Mouse (Mus musculus) R1 (cell line): ENCODE measurements around the gene Scaf11.

ENCODE experiments used
- DNase-seq: peaks from one replicate; pipeline ENCODE4 v3.0.0-alpha.2; 2018; ENCODE audit warnings: low read depth, low spot score

The Scaf11 gene

DNA sequence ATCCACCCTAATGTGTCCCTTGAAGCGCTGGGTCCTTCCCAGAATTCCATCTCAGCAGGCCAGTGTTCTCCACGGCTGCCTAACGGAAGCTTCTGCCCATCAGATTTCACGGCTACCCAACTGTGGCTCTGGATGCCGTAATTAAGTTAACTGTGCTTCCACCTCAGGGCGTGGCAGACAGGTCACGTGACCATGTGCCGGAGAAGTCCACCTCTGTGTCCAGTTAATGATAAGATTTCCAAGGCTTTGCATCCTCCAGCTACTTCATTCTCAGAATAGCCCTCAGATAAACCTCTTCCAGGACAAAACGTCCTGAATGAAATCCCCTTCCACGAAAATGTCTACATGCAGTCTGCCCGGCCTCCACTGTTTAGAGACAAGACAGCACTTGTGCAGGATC lies 4.4 kb upstream of the Scaf11 start:
- no peak for DNase-seq

DNA sequence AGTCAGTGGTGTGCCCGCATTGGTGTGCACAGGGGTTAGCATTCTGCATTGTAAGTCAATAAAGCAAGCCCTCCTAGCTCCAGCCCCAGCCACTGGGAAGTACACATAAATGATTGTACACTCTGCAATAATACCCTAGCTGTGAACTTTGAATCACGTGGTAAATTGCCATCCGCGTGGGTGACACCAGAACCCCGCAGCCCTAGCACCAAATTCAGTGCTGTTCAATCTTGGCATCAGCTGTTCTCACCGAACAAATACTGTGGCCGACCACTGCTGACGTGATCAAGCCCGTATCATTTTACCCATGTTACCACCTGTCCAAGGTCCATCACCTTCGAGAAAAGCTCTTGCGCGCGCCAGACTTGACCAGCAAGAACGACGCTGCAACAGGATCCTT lies 3.2 kb upstream of the Scaf11 start:
- no peak for DNase-seq

DNA sequence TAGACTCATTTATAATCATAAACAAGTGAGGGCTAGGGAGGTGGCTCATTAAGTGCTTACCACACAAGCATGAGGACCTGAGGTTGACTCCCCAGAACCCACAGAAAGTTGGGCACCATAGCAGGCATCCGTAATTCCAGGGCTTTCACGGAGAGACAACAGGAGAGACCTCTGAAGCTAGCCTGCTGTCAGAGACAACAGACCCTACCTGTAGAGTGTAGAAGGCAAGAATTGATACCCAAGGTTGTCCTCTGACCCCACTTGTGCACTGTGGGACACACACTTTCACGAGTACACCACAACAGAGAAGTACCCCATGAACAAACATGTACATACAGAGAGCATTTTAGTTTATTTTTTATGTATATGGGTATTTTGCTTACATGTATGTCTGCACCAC lies 2.0 kb upstream of the Scaf11 start:
- no peak for DNase-seq

DNA sequence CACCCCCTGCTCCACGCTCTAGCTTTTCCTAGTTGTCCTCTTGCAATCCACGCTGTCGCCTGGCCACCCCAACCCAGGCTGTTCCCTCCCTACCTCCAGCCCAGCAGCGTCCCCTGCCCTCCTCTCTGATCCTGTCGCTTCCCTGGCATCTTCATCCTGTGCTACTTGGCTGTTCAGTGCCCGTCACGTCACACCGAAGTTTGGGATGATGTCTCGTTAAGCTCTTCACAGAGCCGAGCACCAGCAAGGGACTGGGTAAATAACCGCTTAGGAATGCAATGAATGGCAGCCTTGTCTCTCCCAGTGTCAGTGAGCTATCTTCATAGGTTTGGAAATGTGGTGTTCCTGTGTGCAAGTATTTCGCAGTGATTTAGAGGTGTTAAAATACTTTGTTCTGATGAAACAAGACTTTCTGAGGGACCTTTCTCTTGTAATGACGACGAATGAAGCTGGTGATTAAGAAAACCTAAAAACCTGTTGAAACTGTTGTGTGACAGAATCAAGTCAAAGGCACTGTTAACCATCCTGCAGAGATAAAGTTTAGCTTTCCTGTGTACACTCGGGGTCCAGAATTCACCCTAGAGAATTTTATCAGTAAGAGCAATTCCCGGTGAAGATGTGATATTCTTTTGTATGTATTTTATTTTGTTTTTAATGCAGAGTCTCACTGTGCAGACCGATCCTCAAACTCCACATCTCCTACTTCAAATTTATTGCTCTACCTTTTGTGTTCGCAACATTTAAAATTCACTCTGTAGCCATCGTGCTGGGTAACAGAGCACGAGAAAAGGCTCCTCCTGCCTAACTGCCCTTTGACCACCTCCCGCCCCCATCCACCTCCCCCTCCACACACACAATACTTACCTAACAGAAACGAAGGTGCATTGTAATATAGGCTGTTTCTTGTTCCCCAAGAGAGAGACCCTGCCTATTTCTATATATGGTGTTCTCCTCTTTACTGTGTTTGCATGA lies 1.2 kb upstream of the Scaf11 start:
- peak; percentile 55 for DNase-seq

DNA sequence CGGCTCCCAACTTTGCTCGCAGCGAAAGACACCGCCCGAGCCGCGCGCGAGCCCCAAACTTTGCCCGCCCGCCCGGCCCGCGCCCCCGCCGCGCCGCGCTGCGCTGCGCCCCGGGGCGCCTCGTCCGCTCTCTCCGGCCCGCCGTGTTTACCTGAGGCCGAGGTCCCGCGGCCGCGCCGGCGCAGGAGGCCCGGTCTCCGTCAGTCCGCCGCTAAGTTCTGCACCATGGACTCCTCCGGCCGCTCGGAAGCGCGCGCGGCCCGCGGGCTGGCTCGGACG lies 253 bp downstream of the Scaf11 start:
- no peak for DNase-seq

DNA sequence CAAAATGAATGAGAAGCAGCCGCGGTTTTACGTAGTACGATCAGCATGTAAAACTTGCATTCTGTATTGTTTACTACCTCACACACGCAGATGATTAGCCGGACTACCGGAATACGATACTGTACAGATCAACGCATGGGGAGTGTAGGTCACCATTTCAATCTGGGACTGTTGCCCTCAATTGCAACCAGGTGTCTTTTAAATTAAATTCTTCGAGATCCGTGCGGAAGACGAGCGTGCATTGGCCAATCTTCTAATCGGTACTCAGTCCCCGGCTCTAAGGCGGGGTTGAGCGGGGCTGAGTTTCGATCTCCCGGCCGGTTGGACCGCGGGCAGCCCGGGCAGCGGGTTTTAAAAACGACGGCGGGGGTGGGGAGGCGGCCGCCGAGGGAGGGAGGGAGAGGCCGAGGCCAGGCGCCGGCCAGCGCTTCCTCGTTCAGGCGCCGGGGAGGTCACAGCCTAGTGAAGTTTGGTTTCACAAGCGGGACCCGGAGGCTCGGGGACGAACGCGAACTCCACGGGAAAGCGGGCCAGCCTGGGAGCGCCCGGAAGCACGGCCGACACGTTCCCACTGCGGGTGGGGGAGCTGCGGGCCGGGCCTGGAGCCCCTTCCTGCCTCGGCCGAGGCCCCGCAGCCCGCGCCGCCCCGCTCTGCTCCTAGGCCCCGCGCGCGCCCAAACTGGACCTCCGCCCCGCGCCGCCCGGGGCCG lies 747 bp downstream of the Scaf11 start:
- DNase-seq: peak; percentile 54

DNA sequence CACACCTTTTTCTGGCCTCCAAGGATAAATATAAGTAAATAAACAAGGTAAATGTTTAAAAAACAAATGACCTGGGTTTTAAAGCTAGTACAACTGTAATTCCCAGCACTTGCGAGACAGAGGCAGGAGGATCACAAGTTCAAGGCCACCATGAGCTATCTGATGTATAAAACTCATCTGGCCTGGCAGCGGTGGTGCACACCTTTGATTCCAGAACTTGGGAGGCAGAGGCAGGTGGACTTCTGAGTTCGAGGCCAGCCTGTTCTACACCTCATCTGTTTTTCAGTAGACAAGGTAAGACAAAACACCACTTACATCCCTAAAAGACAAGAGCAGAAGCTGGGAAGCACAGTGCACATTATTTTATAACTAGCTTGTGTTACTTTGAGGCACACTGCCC lies 2.4 kb downstream of the Scaf11 start:
- no peak for DNase-seq

DNA sequence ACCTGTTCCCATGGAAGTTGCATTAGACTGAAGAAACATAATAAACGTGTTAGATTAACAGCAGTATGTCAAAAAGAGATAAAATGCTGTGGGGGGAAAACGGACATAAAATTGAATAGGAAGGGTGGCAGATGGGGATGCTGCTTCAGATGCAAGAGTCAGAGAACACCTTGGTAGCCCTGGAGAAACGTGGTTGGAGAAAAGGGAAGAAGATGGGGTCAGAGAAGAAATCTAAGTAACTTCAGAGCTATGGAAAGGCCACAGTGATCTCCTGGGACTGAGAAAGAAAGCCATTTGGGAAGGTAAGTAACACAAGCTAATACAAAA lies 3.3 kb downstream of the Scaf11 start:
- no peak for DNase-seq

DNA sequence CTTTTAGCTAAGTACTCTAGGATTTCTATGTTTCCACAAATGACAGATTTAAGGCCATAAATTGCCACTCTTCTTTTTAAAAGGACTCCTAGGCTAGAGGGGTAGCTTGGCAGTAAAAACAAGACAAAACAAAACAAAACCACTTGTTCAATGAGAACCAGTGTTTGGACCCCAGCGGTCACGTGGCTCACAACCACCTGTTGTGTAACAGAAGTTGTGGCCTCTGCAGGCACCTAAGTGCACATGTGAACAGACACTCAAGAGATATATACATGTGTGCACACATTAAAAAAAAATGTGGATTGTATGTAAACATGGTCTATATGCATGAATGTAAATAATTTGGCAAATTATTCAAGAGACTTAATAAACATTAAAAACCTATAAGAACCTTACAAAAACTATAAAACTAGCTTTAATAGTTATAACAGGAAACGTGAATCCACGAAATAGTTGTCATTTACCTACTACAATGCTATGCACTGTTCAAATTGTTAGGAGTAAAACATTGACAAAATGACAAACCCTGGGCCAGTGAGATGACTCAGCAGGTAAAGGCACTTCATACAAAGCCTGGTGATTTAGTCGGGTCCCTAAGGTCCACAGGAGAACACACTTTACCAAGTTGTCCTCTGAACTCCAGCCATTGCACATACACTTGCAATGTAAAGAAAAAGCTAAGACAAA lies 3.8 kb downstream of the Scaf11 start:
- DNase-seq: no peak

DNA sequence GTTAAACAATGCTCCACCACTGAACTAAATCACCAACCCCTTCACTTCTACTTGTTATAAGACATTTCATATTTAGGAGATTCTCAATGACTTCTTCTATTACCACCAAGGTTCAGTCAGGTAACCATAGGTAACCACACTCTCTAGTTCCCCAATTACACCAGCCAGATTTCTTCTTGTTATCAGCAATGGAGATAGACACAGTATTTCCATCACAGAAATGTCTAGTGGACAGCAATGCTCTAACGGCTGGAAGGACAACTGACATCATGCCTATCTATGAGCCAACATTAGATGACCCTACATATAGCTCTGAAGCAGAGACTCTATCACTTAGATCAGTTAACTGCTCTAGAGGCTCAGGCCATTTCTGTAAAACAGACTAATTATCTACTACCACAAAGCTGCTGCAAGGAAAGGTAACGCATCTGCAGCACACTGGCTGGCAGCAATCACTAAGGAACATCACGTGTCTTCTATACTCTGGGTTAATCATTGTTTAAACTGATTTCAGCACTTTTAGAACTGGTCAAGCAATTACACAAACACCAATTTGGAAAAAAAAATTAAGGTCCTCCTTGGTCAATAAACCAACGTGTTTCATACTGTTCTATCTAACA lies 4.9 kb downstream of the Scaf11 start:
- no peak for DNase-seq

DNA sequence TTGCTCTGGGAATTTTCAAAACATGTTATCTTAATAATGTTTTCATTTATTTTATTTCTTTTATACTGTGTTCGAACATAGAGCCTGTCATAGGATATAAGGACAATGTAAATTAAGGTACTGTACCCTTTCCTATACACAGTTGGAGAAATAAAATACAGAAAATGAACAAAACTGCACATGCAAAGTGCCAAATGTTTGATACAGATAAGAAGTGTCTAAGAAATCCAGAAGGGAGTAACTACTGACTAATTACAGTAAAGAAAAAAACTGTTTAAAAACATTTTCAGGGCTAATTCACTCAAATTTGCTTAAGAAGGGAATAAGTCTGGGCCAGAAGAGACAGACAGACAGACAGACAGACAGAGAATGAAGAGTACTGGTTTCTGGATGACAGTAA lies 7.3 kb downstream of the Scaf11 start:
- DNase-seq: no peak

DNA sequence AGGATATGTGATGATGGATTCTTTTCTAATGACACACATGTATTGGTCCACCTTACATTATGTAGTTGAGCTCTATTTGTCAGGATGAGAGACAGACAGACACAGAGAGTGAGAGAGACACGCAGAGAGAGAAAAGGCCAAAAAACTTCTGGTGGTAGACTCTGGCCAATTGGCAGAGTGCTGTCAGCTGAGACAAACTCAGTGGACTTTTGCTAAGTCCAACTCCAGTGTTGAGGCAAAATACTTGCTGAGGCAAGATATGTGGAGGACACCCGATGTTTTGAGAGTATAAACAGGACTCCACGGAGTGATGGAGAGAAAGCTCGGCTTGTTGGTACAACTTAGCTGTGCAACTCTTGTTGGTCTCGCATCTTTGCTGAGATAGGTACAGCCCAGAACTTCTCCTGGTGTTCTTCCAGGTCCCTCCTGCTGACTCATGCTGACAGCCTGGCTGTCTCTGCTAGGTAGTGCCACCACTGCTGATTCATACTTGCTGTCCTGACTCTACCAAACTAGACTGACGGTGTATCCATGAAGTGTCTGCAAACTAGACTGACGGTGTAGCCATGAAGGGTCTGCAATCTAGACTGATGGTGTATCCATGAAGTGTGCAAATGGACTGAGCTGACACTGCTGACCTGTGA lies 11.9 kb downstream of the Scaf11 start:
- no peak for DNase-seq

DNA sequence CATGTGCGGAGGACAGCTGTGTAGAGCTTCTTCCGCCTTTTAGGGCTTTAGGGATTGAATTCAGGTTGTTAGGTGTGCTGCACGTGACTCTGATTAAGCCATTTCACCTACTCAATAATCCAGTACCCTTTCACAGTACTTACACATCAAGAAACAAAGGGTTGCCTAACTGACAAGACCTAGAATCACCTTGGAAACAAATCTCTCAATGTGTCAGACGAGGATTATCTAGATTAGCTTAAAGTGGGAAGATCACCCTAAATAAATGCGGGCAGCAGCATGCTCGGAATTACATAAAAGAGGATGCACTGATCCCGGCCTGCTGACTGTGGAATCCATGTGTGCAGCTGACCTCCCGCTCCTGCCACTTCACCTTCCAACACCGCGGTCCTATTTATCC lies 13.9 kb downstream of the Scaf11 start:
- no peak for DNase-seq

DNA sequence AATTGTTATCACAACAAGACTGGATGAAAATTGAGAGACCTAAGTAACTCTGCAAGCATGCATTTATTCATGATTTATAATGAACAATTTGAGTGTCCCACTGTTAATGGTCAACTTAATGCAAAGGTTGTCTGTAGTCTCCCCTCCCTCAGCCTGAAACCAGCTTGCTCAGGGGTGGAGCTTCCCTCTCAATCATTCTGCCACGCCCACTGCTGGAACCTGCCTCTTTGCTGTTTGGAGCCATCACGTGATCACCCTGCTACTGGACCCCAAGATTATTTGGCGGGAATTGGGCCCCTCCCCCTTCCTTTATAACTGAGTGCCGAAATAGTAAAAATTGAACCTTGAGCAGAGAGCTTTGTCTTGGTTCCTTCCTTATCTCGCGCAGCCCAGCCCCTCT lies 19.2 kb downstream of the Scaf11 start:
- peak; percentile 85 for DNase-seq

DNA sequence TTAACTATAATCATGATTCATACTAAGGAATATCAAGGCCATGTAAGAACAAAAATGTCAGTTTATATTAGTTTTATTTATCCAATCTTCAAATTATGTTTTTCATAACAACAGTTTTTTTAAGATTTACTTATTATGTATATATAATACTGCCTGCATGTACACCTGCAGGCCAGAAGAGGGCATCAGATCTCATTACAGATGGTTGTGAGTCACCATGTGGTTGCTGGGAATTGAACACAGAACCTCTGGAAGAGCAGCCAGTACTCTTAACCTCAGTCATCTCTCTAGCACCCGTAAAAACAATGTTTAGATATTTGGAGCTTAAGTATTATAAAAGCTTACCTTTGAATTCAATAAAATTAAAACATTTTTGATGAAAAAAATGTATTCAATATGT lies 26.4 kb downstream of the Scaf11 start:
- no peak for DNase-seq

DNA sequence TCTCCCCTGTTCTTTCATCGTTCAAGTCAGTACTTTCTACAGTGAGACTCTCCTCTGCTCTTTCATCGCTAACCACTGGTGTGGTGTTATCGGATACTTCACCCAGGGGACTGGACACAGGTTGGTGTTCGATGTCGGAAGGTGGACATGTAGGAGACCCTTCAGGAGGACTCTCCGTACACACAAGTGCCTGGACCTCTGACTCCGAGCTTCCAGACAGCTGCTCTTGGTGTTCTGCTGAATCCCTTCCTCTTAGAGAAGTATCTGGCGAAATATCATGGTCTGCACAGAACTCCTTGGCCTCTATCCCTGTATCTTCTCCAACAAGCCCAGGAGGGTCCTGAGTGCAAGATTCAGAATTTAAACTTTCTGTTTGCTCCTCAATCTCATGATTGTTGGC lies 40.7 kb downstream of the Scaf11 start:
- DNase-seq: no peak

DNA sequence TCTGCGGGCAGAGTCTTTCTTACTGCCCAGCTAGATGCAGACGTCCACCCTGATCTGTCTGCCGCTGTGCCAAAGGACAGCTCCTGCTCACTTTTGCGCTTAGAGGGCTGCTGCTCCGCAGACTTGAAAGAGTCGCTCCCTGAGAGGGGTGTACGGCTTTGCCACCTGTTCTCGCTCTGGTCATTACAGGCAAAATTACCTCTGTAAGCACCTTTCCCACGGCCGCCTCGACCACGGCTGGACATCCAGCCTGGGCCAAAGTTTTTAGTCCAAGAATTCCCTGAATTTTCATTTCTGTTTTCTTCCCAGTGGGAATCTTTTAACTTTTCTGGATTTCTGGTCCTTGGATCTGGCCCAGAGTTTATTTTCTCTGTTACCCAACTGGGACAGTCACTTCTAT lies 42.5 kb downstream of the Scaf11 start:
- DNase-seq: no peak

DNA sequence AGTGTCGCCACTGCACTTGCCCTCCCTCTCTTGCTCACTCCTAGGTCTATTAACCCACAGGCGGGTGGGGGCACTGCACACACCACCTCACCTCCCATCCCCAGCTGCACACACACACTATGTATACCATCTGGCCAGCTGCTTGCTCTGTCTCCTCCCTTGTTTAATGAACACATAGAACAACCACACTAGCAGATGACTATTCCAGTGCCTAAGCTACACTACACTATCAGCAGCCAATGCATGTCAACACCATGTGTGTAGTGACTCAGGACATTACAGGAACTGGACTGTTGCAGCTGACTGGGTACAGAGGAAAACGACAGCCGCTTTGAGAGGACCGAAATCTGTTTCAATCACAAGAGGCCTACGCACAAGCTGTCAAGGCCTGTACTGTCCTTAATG lies 51.9 kb downstream of the Scaf11 start:
- peak; percentile 39 for DNase-seq

DNA sequence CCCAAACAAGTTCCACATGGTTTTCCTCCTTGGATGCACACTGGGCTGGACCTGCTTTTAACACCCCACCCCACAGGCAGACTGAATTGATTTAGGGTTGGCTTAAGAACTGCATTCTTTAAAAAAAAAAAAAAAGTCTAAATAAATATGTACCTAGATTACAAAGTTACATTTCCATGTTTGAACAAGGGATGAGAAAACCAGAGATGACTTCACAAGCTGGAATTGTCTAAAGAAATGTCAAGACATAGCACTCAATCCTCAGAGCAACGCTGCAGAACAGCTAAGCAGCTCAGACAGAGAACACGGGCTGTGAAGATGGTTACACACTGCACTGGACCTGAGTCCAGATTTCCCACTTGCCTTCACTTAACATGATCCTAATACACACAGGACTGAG lies 53.5 kb downstream of the Scaf11 start:
- no peak for DNase-seq

DNA sequence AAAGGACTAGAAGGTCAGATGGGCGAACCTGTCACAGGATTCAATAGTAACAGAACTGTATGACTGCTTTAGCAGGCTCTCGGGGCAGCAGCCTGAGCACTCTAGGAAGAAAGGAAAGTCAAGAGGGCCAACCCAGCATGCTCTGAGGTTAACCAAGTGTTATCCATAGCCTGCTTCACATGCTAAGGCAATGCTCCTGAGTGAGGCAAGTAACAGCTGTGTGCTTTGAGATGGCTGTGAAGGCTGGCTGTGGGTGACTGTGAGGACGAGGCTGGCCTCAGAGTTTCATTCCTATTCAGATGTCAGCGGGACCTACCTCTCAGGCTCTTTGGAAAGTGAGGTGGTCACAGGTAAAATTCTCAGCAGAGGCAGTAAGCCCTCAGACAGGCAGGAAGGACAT lies 54.4 kb downstream of the Scaf11 start:
- no peak for DNase-seq

DNA sequence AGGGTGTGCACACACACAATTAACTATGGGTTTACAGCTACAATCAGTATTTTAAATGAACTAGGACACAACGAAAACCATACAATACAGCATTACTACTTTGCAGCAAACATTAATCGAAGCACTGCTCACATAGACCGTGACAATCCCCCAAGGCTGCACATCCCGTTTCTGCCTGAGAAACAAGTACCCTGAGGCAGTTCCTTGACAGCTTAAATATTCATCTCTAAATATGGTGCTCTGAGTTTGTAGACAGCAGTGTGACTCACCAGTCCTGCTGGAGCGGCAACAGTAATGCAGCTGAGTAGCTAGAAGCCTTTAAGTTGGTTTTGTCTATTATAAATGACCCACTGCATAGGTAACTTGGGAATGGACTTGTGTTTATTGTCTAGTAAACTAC lies 55.1 kb downstream of the Scaf11 start:
- no peak for DNase-seq

DNA sequence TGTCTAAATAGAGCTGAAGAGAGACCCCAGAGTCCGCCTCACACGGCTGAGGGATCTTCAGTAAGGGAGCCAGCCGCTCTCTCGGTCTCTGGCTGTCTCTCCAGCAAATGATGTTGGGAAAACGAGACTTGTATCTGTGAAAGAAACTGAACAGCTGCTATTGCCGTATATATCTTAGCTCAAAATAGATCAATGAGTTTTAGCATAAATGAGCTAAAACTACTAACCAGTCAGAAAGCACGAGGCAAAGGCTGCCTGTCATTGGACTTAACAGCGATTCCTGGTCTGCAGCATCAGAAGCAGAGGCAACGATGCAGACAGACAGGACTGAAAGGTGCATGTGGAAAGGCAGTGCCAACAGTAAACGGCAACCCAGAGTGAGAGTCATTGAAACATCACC lies 62.3 kb downstream of the Scaf11 start:
- DNase-seq: no peak
